Mouse (Mus musculus) myocyte (in vitro differentiated cells): ENCODE data around the gene Tpgs1.

Experiments
- E2F4 ChIP-seq: IDR thresholded peaks from one replicate; pipeline ENCODE4 v1.6.1; 2011; ENCODE audit warnings: mild to moderate bottlenecking, control low read depth, moderate library complexity; ENCODE audit not compliant: insufficient read depth
- MAX ChIP-seq: IDR thresholded peaks from one replicate; pipeline ENCODE4 v1.6.1; 2011; ENCODE audit warnings: low read depth, mild to moderate bottlenecking, control low read depth
- MYOD1 ChIP-seq, 3 experiments: IDR thresholded peaks; one replicate each; pipeline ENCODE4 v1.6.1; 2011; ENCODE audit warnings: control low read depth in 2 of 3, low read depth in 2 of 3, mild to moderate bottlenecking in 2 of 3, moderate library complexity in 1 of 3; ENCODE audit not compliant: insufficient read length in 2 of 3, control insufficient read depth in 1 of 3
- MYOG ChIP-seq, 3 experiments: IDR thresholded peaks; one replicate each; pipeline ENCODE4 v1.6.1; 2011; ENCODE audit warnings: control low read depth in 2 of 3, low read depth in 2 of 3, mild to moderate bottlenecking in 2 of 3; ENCODE audit not compliant: insufficient read length in 2 of 3, control insufficient read depth in 1 of 3, insufficient read depth in 1 of 3
- POLR2A ChIP-seq: IDR thresholded peaks from one replicate; pipeline ENCODE4 v1.6.1; 2011; ENCODE audit warnings: low read depth, mild to moderate bottlenecking, control low read depth, moderate library complexity; ENCODE audit not compliant: insufficient read length
- POLR2AphosphoS2 ChIP-seq: IDR thresholded peaks from one replicate; pipeline ENCODE4 v1.6.1; 2011; ENCODE audit warnings: low read depth, control low read depth; ENCODE audit not compliant: insufficient read length
- REST ChIP-seq: IDR thresholded peaks from one replicate; pipeline ENCODE4 v1.6.1; 2011; ENCODE audit warnings: mild to moderate bottlenecking, control low read depth, moderate library complexity; ENCODE audit not compliant: insufficient read depth, insufficient read length
- SRF ChIP-seq: IDR thresholded peaks from one replicate; pipeline ENCODE4 v1.6.1; 2011; ENCODE audit warnings: low read depth; ENCODE audit not compliant: control insufficient read depth, insufficient read length
- USF1 ChIP-seq: IDR thresholded peaks from one replicate; pipeline ENCODE4 v1.6.1; 2011; ENCODE audit warnings: low read depth, mild to moderate bottlenecking, control low read depth, moderate library complexity

DNA sequence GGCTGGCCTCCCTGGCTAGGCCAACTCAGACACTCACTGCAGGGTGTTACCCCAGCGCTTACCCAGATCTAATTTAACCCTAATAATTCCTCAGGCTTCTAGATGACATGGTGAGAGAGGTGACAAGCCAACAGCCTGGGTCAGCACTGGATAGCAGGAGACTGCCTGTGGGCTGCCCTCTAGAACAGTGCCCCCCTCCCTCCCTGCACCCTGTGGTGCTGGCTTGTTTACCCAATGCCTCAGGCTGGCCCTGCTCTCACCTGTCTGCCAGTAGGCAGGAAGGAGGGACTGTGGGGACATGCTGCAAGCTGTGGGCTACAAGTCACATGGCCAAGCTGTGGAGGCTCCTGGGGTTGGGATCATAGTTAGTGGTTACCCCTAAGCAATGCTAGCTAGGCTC lies 38.0 kb downstream of the Tpgs1 start:
- TF ChIP-seq POLR2A (no peak), MAX (no peak), POLR2AphosphoS2 (no peak), MYOD1 (IDR thresholded peaks at IDR 0.05; ENCODE audit: control insufficient read depth in 1 of 3, insufficient read length in 2 of 3, low read depth in 2 of 3) (peak in 1 of 3 experiments; percentile 69), SRF (no peak), E2F4 (no peak), USF1 (no peak), MYOG (IDR thresholded peaks at IDR 0.05; ENCODE audit: control insufficient read depth in 1 of 3, insufficient read depth in 1 of 3, insufficient read length in 2 of 3, low read depth in 2 of 3) (peak in 1 of 3 experiments; percentile 89), REST (no peak)
